Mouse (Mus musculus): ENCODE data around the gene Csnk2a2. TPM values are rescaled to one million over a fixed set of nuclear protein-coding genes. Genes with fewer than 3 reads are reported as not detected.

Csnk2a2 gene
- polyA plus RNA-seq, 1 experiment from 2014 or later = 16.0 TPM

Other genes with a start within 250 kb of the Csnk2a2 start
- 0.82 TPM in 1 of 2 replicates, not detected in the other for gene Cngb1, start 183.5 kb downstream of the Csnk2a2 start, polyA plus RNA-seq (2014; fragmentation: Nextera tagmentation; extraction: Ambion mirVana)
- not detected in 2 replicates for gene Tepp, start 179.5 kb downstream of the Csnk2a2 start, polyA plus RNA-seq (2014; fragmentation: Nextera tagmentation; extraction: Ambion mirVana)
- 4.4 and 5.9 TPM in 2 replicates for gene Zfp319, start 158.1 kb downstream of the Csnk2a2 start, polyA plus RNA-seq (2014; fragmentation: Nextera tagmentation; extraction: Ambion mirVana)
- 26.3 and 27.2 TPM in 2 replicates for gene Usb1, start 157.8 kb downstream of the Csnk2a2 start, polyA plus RNA-seq (2014; fragmentation: Nextera tagmentation; extraction: Ambion mirVana)
- 38.1 and 43.1 TPM in 2 replicates for gene Mmp15, start 137.8 kb downstream of the Csnk2a2 start, polyA plus RNA-seq (2014; fragmentation: Nextera tagmentation; extraction: Ambion mirVana)
- gene Cfap20, start 55.2 kb downstream of the Csnk2a2 start, polyA plus RNA-seq (2014; fragmentation: Nextera tagmentation; extraction: Ambion mirVana) = 135 and 139 TPM in 2 replicates
- 2.2 and 2.3 TPM in 2 replicates for gene Ccdc113, start 44.0 kb upstream of the Csnk2a2 start, polyA plus RNA-seq (2014; fragmentation: Nextera tagmentation; extraction: Ambion mirVana)
- gene Prss54, start 86.3 kb upstream of the Csnk2a2 start, polyA plus RNA-seq (2014; fragmentation: Nextera tagmentation; extraction: Ambion mirVana) = not detected in 2 replicates
- 19.5 and 20.1 TPM in 2 replicates for gene Gins3, start 143.4 kb upstream of the Csnk2a2 start, polyA plus RNA-seq (2014; fragmentation: Nextera tagmentation; extraction: Ambion mirVana)
- gene Ndrg4, start 186.9 kb upstream of the Csnk2a2 start, polyA plus RNA-seq (2014; fragmentation: Nextera tagmentation; extraction: Ambion mirVana) = 225 and 286 TPM in 2 replicates
- 18.6 and 20.9 TPM in 2 replicates for gene Setd6, start 225.8 kb upstream of the Csnk2a2 start, polyA plus RNA-seq (2014; fragmentation: Nextera tagmentation; extraction: Ambion mirVana)

All from heart, embryonic 11.5 days (tissue).